Mouse (Mus musculus): ENCODE measurements around the gene Kcnip3. TPM values are rescaled to one million over a fixed set of nuclear protein-coding genes. Genes with fewer than 3 reads are reported as not detected.

Gene Kcnip3
- polyA plus RNA-seq, 1 experiment = 0.28 TPM

- Histone ChIP-seq H3K36me3 (ENCODE audit: control insufficient read depth, insufficient read depth) (no peaks in the 10 kb centered on the region), H3K4me2 (ENCODE audit: low read depth) (no peak overlapping the region), H3K27me3 (ENCODE audit: control insufficient read depth, insufficient read depth, insufficient read length) (peaks cover 52% of the 10 kb centered on the region), H3K79me2 (ENCODE audit: control insufficient read depth, insufficient read depth) (no peaks in the 10 kb centered on the region), H3ac (ENCODE audit: control insufficient read depth, insufficient read length) (no peak overlapping the region), H3K4me3 (no peak overlapping the region)
- no peak for TF ChIP-seq E2F4 (IDR thresholded peaks at IDR 0.05; ENCODE audit: insufficient read depth)
- TF ChIP-seq REST (IDR thresholded peaks at IDR 0.05; ENCODE audit: insufficient read depth, insufficient read length) = no peak
- no peak for TF ChIP-seq MYOD1 (IDR thresholded peaks at IDR 0.05; ENCODE audit: control insufficient read depth in 1 of 3, insufficient read length in 2 of 3, low read depth in 2 of 3)
- TF ChIP-seq MYOG (IDR thresholded peaks at IDR 0.05; ENCODE audit: control insufficient read depth in 1 of 3, insufficient read depth in 1 of 3, insufficient read length in 2 of 3, low read depth in 2 of 3) = no peak
- TF ChIP-seq TCF3 (IDR thresholded peaks at IDR 0.05; ENCODE audit: insufficient read length, low read depth) = no peak
- no peak for TF ChIP-seq SRF (IDR thresholded peaks at IDR 0.05; ENCODE audit: control insufficient read depth, insufficient read length, low read depth)
- no peak for TF ChIP-seq TCF12 (IDR thresholded peaks at IDR 0.05; ENCODE audit: insufficient read depth, poor library complexity, severe bottlenecking)
- no peak for TF ChIP-seq MAX (IDR thresholded peaks at IDR 0.05; ENCODE audit: low read depth)
- TF ChIP-seq POLR2AphosphoS2 (IDR thresholded peaks at IDR 0.05; ENCODE audit: insufficient read length, low read depth) = no peak
- TF ChIP-seq USF1 (IDR thresholded peaks at IDR 0.05; ENCODE audit: low read depth) = no peak
- TF ChIP-seq CEBPB (IDR thresholded peaks at IDR 0.05; ENCODE audit: insufficient read depth, poor library complexity, severe bottlenecking) = no peak
- TF ChIP-seq POLR2A (IDR thresholded peaks at IDR 0.05; ENCODE audit: insufficient read length, low read depth) = no peak
Measured at GRCm38 (mm10) chr2:127498750-127499149, 23.1 kb downstream of the Kcnip3 start.

DNA sequence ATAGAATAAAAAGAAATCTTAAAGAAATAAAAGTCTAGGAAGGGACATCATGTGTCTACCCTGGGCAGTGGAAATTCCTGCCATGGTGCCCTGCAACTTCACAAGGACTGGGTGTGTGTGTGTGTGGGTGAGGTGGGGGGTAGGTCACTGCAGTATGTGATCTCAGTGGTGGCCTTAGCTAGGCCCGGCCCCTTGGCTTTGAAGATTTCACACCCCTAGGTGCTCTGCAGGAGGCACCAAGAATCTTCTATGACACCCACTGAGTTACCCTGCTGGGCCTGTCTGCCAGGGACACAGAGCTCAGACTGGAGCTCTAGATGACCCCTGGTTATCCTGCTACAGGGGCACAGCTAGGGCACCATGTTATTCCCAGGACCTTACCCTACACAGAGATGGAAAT is 25.6 kb downstream of the Kcnip3 start:
- Histone ChIP-seq H3K27me3 (ENCODE audit: control insufficient read depth, insufficient read depth, insufficient read length) (peaks cover 51% of the 10 kb centered on the region), H3ac (ENCODE audit: control insufficient read depth, insufficient read length) (no peak overlapping the region), H3K36me3 (ENCODE audit: control insufficient read depth, insufficient read depth) (no peaks in the 10 kb centered on the region), H3K4me3 (no peak overlapping the region), H3K4me2 (ENCODE audit: low read depth) (no peak overlapping the region), H3K79me2 (ENCODE audit: control insufficient read depth, insufficient read depth) (no peaks in the 10 kb centered on the region)
- TF ChIP-seq MAX (IDR thresholded peaks at IDR 0.05; ENCODE audit: low read depth) = no peak
- no peak for TF ChIP-seq TCF12 (IDR thresholded peaks at IDR 0.05; ENCODE audit: insufficient read depth, poor library complexity, severe bottlenecking)
- TF ChIP-seq MYOG (IDR thresholded peaks at IDR 0.05; ENCODE audit: control insufficient read depth in 1 of 3, insufficient read depth in 1 of 3, insufficient read length in 2 of 3, low read depth in 2 of 3) = no peak
- TF ChIP-seq MYOD1 (IDR thresholded peaks at IDR 0.05; ENCODE audit: control insufficient read depth in 1 of 3, insufficient read length in 2 of 3, low read depth in 2 of 3) = no peak
- no peak for TF ChIP-seq REST (IDR thresholded peaks at IDR 0.05; ENCODE audit: insufficient read depth, insufficient read length)
- no peak for TF ChIP-seq POLR2AphosphoS2 (IDR thresholded peaks at IDR 0.05; ENCODE audit: insufficient read length, low read depth)
- TF ChIP-seq SRF (IDR thresholded peaks at IDR 0.05; ENCODE audit: control insufficient read depth, insufficient read length, low read depth) = no peak
- no peak for TF ChIP-seq CEBPB (IDR thresholded peaks at IDR 0.05; ENCODE audit: insufficient read depth, poor library complexity, severe bottlenecking)
- no peak for TF ChIP-seq TCF3 (IDR thresholded peaks at IDR 0.05; ENCODE audit: insufficient read length, low read depth)
- no peak for TF ChIP-seq E2F4 (IDR thresholded peaks at IDR 0.05; ENCODE audit: insufficient read depth)

DNA sequence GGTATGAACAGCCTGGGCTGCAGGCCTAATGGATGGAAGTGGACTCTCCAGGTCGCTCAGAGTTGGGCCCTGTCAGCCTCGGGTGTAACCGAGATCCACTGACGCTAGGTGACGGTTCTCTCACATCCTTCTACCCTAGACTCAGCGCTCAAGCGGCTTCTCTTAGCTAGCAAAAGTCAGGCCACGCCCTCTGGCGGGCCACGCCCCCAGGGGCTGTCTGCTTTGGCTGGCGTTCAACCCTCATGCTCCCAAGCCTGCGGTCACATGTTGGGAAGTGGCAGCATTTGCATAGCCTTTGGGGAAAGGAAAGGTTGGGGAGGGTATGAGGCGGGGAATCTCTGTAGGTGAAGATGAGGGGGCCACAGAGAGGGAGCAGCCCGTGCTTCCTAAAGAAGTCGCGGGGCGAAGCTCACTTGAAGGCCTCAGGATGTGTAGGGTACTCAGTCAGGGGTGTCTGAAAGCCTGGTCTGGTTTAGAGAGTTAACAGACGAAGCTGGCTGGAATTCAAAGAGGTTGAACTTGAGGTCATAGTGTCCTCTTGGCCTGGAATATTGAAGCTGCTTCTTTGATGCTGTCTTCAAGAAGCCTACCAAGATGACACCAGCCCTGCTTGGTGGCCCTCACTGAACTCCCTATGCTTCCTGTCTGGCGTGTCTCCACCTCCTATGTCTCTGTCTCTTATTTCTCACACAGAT is 37.3 kb downstream of the Kcnip3 start:
- Histone ChIP-seq H3ac (ENCODE audit: control insufficient read depth, insufficient read length) (no peak overlapping the region), H3K79me2 (ENCODE audit: control insufficient read depth, insufficient read depth) (no peaks in the 10 kb centered on the region), H3K4me2 (ENCODE audit: low read depth) (peak overlapping the region; percentile 24), H3K27me3 (ENCODE audit: control insufficient read depth, insufficient read depth, insufficient read length) (peaks cover 33% of the 10 kb centered on the region), H3K4me3 (no peak overlapping the region), H3K36me3 (ENCODE audit: control insufficient read depth, insufficient read depth) (no peaks in the 10 kb centered on the region)
- TF ChIP-seq MYOD1 (IDR thresholded peaks at IDR 0.05; ENCODE audit: control insufficient read depth in 1 of 3, insufficient read length in 2 of 3, low read depth in 2 of 3) (no peak), POLR2AphosphoS2 (IDR thresholded peaks at IDR 0.05; ENCODE audit: insufficient read length, low read depth) (no peak), E2F4 (IDR thresholded peaks at IDR 0.05; ENCODE audit: insufficient read depth) (no peak), TCF12 (IDR thresholded peaks at IDR 0.05; ENCODE audit: insufficient read depth, poor library complexity, severe bottlenecking) (no peak), REST (IDR thresholded peaks at IDR 0.05; ENCODE audit: insufficient read depth, insufficient read length) (no peak)

DNA sequence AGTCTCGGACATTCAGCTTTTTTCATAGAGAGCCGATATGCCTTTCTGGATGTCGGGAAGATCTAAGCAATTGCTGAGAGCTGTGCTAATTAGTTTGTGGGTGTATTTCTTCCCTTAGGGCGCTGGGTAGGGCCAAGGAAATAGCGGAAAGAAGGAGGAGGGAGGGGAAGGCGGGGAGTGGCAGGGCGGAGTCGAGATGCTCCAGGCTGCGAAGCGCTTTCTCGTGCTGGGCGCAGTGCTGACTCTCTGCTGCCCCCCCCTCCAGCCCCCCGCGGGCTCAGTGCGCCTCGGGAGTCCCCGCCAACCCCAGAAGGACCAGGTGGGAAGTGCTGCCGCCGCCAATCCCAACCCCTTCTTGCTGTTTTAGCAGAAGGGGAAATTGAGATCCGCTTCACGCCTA is 38.9 kb downstream of the Kcnip3 start:
- Histone ChIP-seq H3K27me3 (ENCODE audit: control insufficient read depth, insufficient read depth, insufficient read length) (peaks cover 35% of the 10 kb centered on the region), H3K4me3 (peak overlapping the region; percentile 16), H3K4me2 (ENCODE audit: low read depth) (peak overlapping the region; percentile 95), H3K36me3 (ENCODE audit: control insufficient read depth, insufficient read depth) (no peaks in the 10 kb centered on the region), H3ac (ENCODE audit: control insufficient read depth, insufficient read length) (no peak overlapping the region), H3K79me2 (ENCODE audit: control insufficient read depth, insufficient read depth) (no peaks in the 10 kb centered on the region)
- TF ChIP-seq POLR2A (IDR thresholded peaks at IDR 0.05; ENCODE audit: insufficient read length, low read depth) (no peak), USF1 (IDR thresholded peaks at IDR 0.05; ENCODE audit: low read depth) (no peak), TCF12 (IDR thresholded peaks at IDR 0.05; ENCODE audit: insufficient read depth, poor library complexity, severe bottlenecking) (no peak), REST (IDR thresholded peaks at IDR 0.05; ENCODE audit: insufficient read depth, insufficient read length) (no peak), TCF3 (IDR thresholded peaks at IDR 0.05; ENCODE audit: insufficient read length, low read depth) (no peak), MAX (IDR thresholded peaks at IDR 0.05; ENCODE audit: low read depth) (no peak), MYOG (IDR thresholded peaks at IDR 0.05; ENCODE audit: control insufficient read depth in 1 of 3, insufficient read depth in 1 of 3, insufficient read length in 2 of 3, low read depth in 2 of 3) (no peak), MYOD1 (IDR thresholded peaks at IDR 0.05; ENCODE audit: control insufficient read depth in 1 of 3, insufficient read length in 2 of 3, low read depth in 2 of 3) (no peak), CEBPB (IDR thresholded peaks at IDR 0.05; ENCODE audit: insufficient read depth, poor library complexity, severe bottlenecking) (no peak), POLR2AphosphoS2 (IDR thresholded peaks at IDR 0.05; ENCODE audit: insufficient read length, low read depth) (no peak), SRF (IDR thresholded peaks at IDR 0.05; ENCODE audit: control insufficient read depth, insufficient read length, low read depth) (no peak), E2F4 (IDR thresholded peaks at IDR 0.05; ENCODE audit: insufficient read depth) (no peak)
